17 mouse cellular contexts compared by ENCODE assay signal in the genomic region with DNA sequence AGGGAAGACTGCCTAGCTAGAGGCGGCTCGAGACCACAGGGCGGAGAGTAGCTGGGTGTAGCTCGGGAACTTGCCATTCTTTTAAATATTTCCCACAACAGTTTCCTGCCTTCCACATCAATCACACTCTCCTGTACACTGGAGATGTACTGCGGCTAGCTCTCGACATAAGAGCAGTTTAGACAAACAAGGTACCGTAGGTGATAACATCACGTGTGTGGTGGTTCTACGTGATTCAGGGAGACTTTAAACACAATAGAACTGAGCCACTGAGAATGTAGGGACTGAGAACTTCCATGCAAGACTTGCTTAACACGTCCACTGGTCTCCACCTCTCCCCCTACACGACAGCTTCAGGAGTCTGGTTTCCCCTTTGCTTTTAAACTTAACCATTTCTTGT. TPM values are rescaled to one million over a fixed set of nuclear protein-coding genes. Genes with fewer than 3 reads are reported as not detected.
"Had no signal": no experiment of that assay in that cellular context is flagged by ENCODE, and none has a peak within 500 bp of the region (broad histone marks: within the 10 kb centered on the region; RNA-seq: fewer than 3 reads in every experiment).

No protein-coding gene starts in this region.

- ATAC-seq: liver, embryonic 12.5 days; midbrain, embryonic 16.5 days had no signal

- H3K9me3 ChIP-seq: limb, embryonic 15.5 days; liver, embryonic 12.5 days; midbrain, embryonic 12.5 days had no signal

- H3K36me3 ChIP-seq: limb, embryonic 15.5 days; liver, embryonic 12.5 days; midbrain, embryonic 12.5 days had no signal

- H3K4me1 ChIP-seq: midbrain, embryonic 12.5 days had no signal

- H3K27me3 ChIP-seq: limb, embryonic 15.5 days; midbrain, embryonic 12.5 days had no signal

- H3K4me3 ChIP-seq: layer of hippocampus, adult 2 months; limb, embryonic 15.5 days; liver, embryonic 12.5 days; megakaryocyte, embryonic 14.5 days; midbrain, embryonic 12.5 days had no signal

- DNase-seq: kidney, adult 18-20 months; kidney, postnatal 10 days; kidney, postnatal 4 days; lung, embryonic 14.5 days; lung, postnatal 4 days; right cerebral cortex, adult 18-20 months; right cerebral cortex, postnatal 25 days; thymus, adult 2 months; thymus, postnatal 4 days had no signal

- H3K27ac ChIP-seq: layer of hippocampus, adult 2 months; limb, embryonic 15.5 days; liver, embryonic 12.5 days; midbrain, embryonic 12.5 days had no signal

RNA-seq across cellular contexts. Expression of a gene that starts 17.5 kb away (rescaled TPM):
- polyA plus RNA-seq: liver, embryonic 16.5 days; lung, embryonic 14.5 days; small intestine, adult 2 months had no signal
